Mouse (Mus musculus) stomach, embryonic 15.5 days (tissue): ENCODE measurements around the gene Tnnc1. TPM values are rescaled to one million over a fixed set of nuclear protein-coding genes. Genes with fewer than 3 reads are reported as not detected.

Experiments used
- ATAC-seq: fragments of 200-750 bp; cut with Nextera tagmentation; 2 replicates; pipeline ENCODE4 v1.8.0; 2017; ENCODE audit warnings: low read depth, moderate number of reproducible peaks, moderate TSS enrichment; ENCODE audit not compliant: insufficient read depth, low FRiP score
- H3K27ac ChIP-seq: fragments of 300-500 bp; sonication (generic); 2 replicates; pipeline ENCODE4 v1.5.1; 2015; ENCODE audit warnings: mild to moderate bottlenecking, inconsistent platforms
- H3K27me3 ChIP-seq: fragments of 300-500 bp; sonication (generic); replicated peaks from 2 replicates; pipeline ENCODE4 v1.6.1; 2015; ENCODE audit warnings: inconsistent platforms
- H3K36me3 ChIP-seq: fragments of 300-500 bp; sonication (generic); 2 replicates; pipeline ENCODE4 v1.6.1; 2015; ENCODE audit warnings: inconsistent platforms
- H3K4me1 ChIP-seq: fragments of 300-500 bp; sonication (generic); 2 replicates; pipeline ENCODE4 v1.6.1; 2015; ENCODE audit warnings: inconsistent platforms
- H3K4me2 ChIP-seq: fragments of 300-500 bp; sonication (generic); 2 replicates; pipeline ENCODE4 v1.6.1; 2015; ENCODE audit warnings: mild to moderate bottlenecking, inconsistent platforms
- H3K4me3 ChIP-seq: fragments of 300-500 bp; sonication (generic); replicated peaks from 2 replicates; pipeline ENCODE4 v1.5.1; 2015; ENCODE audit warnings: inconsistent platforms
- H3K9ac ChIP-seq: fragments of 300-500 bp; sonication (generic); 2 replicates; pipeline ENCODE4 v1.6.1; 2015; ENCODE audit warnings: inconsistent platforms
- H3K9me3 ChIP-seq: fragments of 300-500 bp; sonication (generic); 2 replicates; pipeline ENCODE4 v1.6.1; 2016; ENCODE audit warnings: inconsistent platforms
- WGBS: fragments of 180-500 bp; shearing (Covaris S2); methylation state at CpG from one replicate; pipeline ENCODE4 v1.1.7; 2015; 5-methylcytosine and 5-hydroxymethylcytosine counted together
- polyA plus RNA-seq: library from polyadenylated mRNA; unstranded; fragments of >200 nt; fragmentation: Nextera tagmentation; extraction: Ambion mirVana; gene quantifications from 2 replicates; pipeline ENCODE4 v1.2.1, GENCODE M21; 2015

Tnnc1 gene
- polyA plus RNA-seq, 1 experiment from 2014 or later = 7.1 TPM

GRCm38 (mm10) chr14:31204844-31205243, 3.3 kb upstream of the Tnnc1 start:
- no peak for ATAC-seq

GRCm38 (mm10) chr14:31205244-31205561, 2.9 kb upstream of the Tnnc1 start:
- Histone ChIP-seq H3K27ac (peak overlapping the region; percentile 93), H3K9ac (peak overlapping the region; percentile 80), H3K4me1 (peaks cover 18% of the 10 kb centered on the region), H3K4me2 (peak overlapping the region; percentile 87), H3K27me3 (no peaks in the 10 kb centered on the region), H3K36me3 (peaks cover 30% of the 10 kb centered on the region), H3K4me3 (peak overlapping the region; percentile 85), H3K9me3 (no peaks in the 10 kb centered on the region)
- no peak for ATAC-seq
- WGBS = 3% methylated on average over 8 of the region's 8 CpGs

More at GRCm38 (mm10) chr14:31204844-31205243, 3.3 kb upstream of the Tnnc1 start:
- Histone ChIP-seq H3K9me3 (no peaks in the 10 kb centered on the region), H3K27me3 (no peaks in the 10 kb centered on the region), H3K9ac (peak overlapping the region; percentile 80; the same call in 1 of the 2 replicates), H3K4me1 (peaks cover 18% of the 10 kb centered on the region), H3K36me3 (peaks cover 30% of the 10 kb centered on the region), H3K4me3 (peak overlapping the region; percentile 85), H3K27ac (peak overlapping the region; percentile 93; the same call in 1 of the 2 replicates), H3K4me2 (peak overlapping the region; percentile 87)
- 44% methylated on average over 4 of the region's 4 CpGs for WGBS

GRCm38 (mm10) chr14:31205562-31206467, 2.3 kb upstream of the Tnnc1 start:
- no peaks in the 10 kb centered on the region for H3K27me3 ChIP-seq
- peak overlapping the region; percentile 80 for H3K9ac ChIP-seq
- peaks cover 18% of the 10 kb centered on the region for H3K4me1 ChIP-seq
- WGBS = under 1% methylated on average over 39 of the region's 39 CpGs
- peak overlapping the region; percentile 87 for H3K4me2 ChIP-seq
- H3K36me3 ChIP-seq = peaks cover 30% of the 10 kb centered on the region
- peak overlapping the region; percentile 85 for H3K4me3 ChIP-seq
- peak; percentile 36 for ATAC-seq
- H3K27ac ChIP-seq = peak overlapping the region; percentile 93
- H3K9me3 ChIP-seq = no peaks in the 10 kb centered on the region

DNA sequence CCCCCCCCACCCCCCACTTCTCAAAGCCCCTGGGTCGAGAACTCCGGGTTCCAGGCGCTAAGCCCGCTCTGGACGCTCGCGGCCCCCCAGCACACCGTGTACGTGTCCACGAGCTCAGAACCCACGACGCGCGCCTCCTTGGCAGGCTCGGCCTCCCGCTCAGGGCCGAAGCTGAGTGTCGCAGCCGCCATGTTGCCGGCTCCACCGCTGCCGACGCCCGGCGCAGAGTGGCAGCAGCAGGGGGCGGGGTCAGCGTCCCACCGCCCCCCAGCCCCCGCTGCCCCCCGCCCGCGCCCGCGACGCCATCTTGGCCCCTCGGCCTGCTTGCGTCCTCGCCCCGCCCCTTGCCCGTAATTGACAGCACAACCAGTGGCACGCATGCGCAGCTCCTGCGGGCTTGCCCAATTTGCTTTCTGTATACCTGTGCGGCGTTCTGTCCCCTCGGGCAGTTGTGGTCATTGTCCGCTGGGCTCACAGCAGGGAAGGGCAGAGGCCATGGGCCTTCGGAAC, 1.6 kb upstream of the Tnnc1 start:
- Histone ChIP-seq H3K9me3 (no peaks in the 10 kb centered on the region), H3K9ac (peak overlapping the region; percentile 80), H3K27ac (peak overlapping the region; percentile 93), H3K4me1 (peaks cover 18% of the 10 kb centered on the region), H3K27me3 (no peaks in the 10 kb centered on the region), H3K36me3 (peaks cover 26% of the 10 kb centered on the region), H3K4me2 (peak overlapping the region; percentile 87), H3K4me3 (peak overlapping the region; percentile 85)
- WGBS = under 1% methylated on average over 48 of the region's 48 CpGs
- ATAC-seq = peak; percentile 74

DNA sequence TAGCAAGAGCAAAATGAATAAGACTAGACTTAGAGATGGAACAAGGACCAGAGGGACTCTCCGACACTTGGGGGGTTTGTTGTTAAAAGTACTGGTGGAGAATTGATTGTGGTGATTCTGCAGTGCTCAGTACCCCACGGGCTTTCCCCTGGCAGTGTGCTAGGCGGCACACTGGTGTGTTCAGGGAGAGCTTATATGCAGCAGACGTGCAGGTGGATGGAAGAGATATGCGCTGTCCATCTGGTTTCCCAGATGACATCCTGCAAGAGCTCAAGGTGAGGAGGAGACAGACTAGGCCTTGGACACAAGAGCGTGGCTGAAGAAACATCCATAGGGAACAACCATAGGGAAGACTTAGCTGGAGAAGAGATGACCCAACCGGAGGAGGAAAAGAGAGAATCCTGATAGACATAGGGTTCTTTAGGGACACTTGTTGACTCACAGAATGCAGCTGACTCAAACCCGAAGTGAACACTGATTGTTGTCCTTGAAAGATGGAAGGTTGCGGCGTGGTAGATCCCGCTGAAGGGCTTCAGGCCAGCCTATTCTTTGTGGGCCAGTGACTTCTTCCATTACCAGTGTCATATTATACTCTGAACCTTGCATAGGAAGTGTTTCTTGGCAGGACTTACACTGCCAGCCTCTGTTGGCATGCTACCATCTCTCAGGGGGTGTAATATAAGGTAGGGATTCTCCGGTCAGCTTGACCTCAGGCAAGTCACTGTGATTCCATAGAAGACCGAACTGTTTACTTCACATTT, 862 bp upstream of the Tnnc1 start:
- H3K4me2 ChIP-seq = peak overlapping the region; percentile 87
- peak; percentile 37; the same call in 1 of the 2 replicates for ATAC-seq
- no peaks in the 10 kb centered on the region for H3K27me3 ChIP-seq
- H3K27ac ChIP-seq = peak overlapping the region; percentile 12; the same call in 1 of the 2 replicates
- WGBS = 77% methylated on average over 13 of the region's 13 CpGs
- no peaks in the 10 kb centered on the region for H3K9me3 ChIP-seq
- peaks cover 19% of the 10 kb centered on the region for H3K36me3 ChIP-seq
- peak overlapping the region; percentile 45; the same call in 1 of the 2 replicates for H3K9ac ChIP-seq
- H3K4me3 ChIP-seq = peak overlapping the region; percentile 85
- H3K4me1 ChIP-seq = peaks cover 18% of the 10 kb centered on the region

GRCm38 (mm10) chr14:31209133-31209557, 1.0 kb downstream of the Tnnc1 start:
- WGBS = 70% methylated on average over 4 of the region's 4 CpGs
- peaks cover 1% of the 10 kb centered on the region; the same call in 1 of the 2 replicates for H3K36me3 ChIP-seq

GRCm38 (mm10) chr14:31211854-31212253, 3.7 kb downstream of the Tnnc1 start:
- no peaks in the 10 kb centered on the region for H3K27me3 ChIP-seq
- 83% methylated on average over 6 of the region's 6 CpGs for WGBS
- no peaks in the 10 kb centered on the region for H3K36me3 ChIP-seq
- no peak overlapping the region for H3K27ac ChIP-seq
- H3K9me3 ChIP-seq = no peaks in the 10 kb centered on the region
- H3K4me2 ChIP-seq = no peak overlapping the region
- H3K9ac ChIP-seq = no peak overlapping the region
- peaks cover 7% of the 10 kb centered on the region for H3K4me1 ChIP-seq
- no peak for ATAC-seq
- H3K4me3 ChIP-seq = no peak overlapping the region

More at GRCm38 (mm10) chr14:31209133-31209557, 1.0 kb downstream of the Tnnc1 start:
- no peaks in the 10 kb centered on the region for H3K9me3 ChIP-seq
- H3K27me3 ChIP-seq = no peaks in the 10 kb centered on the region
- H3K4me2 ChIP-seq = no peak overlapping the region
- no peak for ATAC-seq
- no peak overlapping the region for H3K27ac ChIP-seq
- peaks cover 16% of the 10 kb centered on the region for H3K4me1 ChIP-seq
- H3K9ac ChIP-seq = no peak overlapping the region
- no peak overlapping the region for H3K4me3 ChIP-seq

DNA sequence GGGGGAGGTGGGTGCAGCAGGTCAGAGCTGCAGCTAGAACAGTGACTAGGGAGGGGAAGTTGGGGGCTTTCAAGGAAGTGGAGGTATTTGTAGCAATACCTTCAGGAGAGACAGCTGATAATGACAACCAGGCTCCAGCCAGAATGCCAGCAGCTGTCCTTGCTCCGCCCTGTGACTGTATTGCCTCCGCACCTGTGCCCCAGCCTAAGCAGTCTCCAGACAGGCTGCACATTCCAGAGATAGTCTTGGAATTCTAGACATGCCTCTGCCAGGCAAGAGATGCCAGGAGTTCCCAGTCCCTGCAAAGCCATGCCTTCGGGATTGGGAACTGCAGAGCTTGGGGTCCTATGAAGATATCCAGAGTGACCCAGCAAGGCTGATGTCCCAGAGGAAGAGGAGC, 4.4 kb downstream of the Tnnc1 start:
- H3K27ac ChIP-seq = no peak overlapping the region
- no peaks in the 10 kb centered on the region for H3K27me3 ChIP-seq
- H3K36me3 ChIP-seq = no peaks in the 10 kb centered on the region
- no peak overlapping the region for H3K4me2 ChIP-seq
- H3K9me3 ChIP-seq = no peaks in the 10 kb centered on the region
- ATAC-seq = no peak
- no peak overlapping the region for H3K9ac ChIP-seq
- 63% methylated on average over 3 of the region's 3 CpGs for WGBS
- no peak overlapping the region for H3K4me3 ChIP-seq
- H3K4me1 ChIP-seq = 0 out of 2 replicates have a peak, but pooled peaks cover 5% of the 10 kb centered on the region

- Histone ChIP-seq H3K4me1 (0 out of 2 replicates have a peak, but pooled peaks cover 9% of the 10 kb centered on the region), H3K27ac (no peak overlapping the region), H3K27me3 (no peaks in the 10 kb centered on the region), H3K36me3 (no peaks in the 10 kb centered on the region), H3K4me3 (no peak overlapping the region), H3K4me2 (no peak overlapping the region), H3K9me3 (no peaks in the 10 kb centered on the region), H3K9ac (no peak overlapping the region)
- WGBS = 61% methylated on average over 8 of the region's 8 CpGs
- ATAC-seq = no peak
Measured at GRCm38 (mm10) chr14:31213868-31214267, 5.8 kb downstream of the Tnnc1 start.

GRCm38 (mm10) chr14:31214684-31215083, 6.6 kb downstream of the Tnnc1 start:
- Histone ChIP-seq H3K27me3 (no peaks in the 10 kb centered on the region), H3K4me1 (0 out of 2 replicates have a peak, but pooled peaks cover 9% of the 10 kb centered on the region), H3K4me2 (no peak overlapping the region), H3K27ac (no peak overlapping the region), H3K9ac (no peak overlapping the region), H3K4me3 (no peak overlapping the region), H3K36me3 (no peaks in the 10 kb centered on the region), H3K9me3 (no peaks in the 10 kb centered on the region)
- WGBS = 77% methylated on average over 3 of the region's 3 CpGs
- ATAC-seq = no peak

- 29% methylated on average over 15 of the region's 15 CpGs for WGBS
- no peaks in the 10 kb centered on the region for H3K36me3 ChIP-seq
- no peak overlapping the region for H3K4me3 ChIP-seq
- H3K9me3 ChIP-seq = no peaks in the 10 kb centered on the region
- no peak for ATAC-seq
- no peak overlapping the region for H3K9ac ChIP-seq
- no peak overlapping the region for H3K4me2 ChIP-seq
- H3K27ac ChIP-seq = no peak overlapping the region
- 0 out of 2 replicates have a peak, but pooled peaks cover 9% of the 10 kb centered on the region for H3K4me1 ChIP-seq
- H3K27me3 ChIP-seq = no peaks in the 10 kb centered on the region
Measured at GRCm38 (mm10) chr14:31215157-31216002, 7.3 kb downstream of the Tnnc1 start.
